Comparison of ENCODE assay signal across 8 mouse cellular contexts in genomic region chr15:10715139-10715505, GRCm38 (mm10). TPM values are rescaled to one million over a fixed set of nuclear protein-coding genes. Genes with fewer than 3 reads are reported as not detected.
DNase-seq lines count a peak whose midpoint lies in the region; ATAC-seq lines count a peak whose summit lies in the region.

No protein-coding gene starts in this region.

- H3K27me3 ChIP-seq in heart, embryonic 10.5 days (ENCODE audit: insufficient read depth, poor library complexity, severe bottlenecking), result peaks cover 29% of the 10 kb centered on the region; the same call in 1 of the 2 replicates
- H3K27me3 ChIP-seq in splenic B cell, adult 2 months (ENCODE audit: control insufficient read depth, insufficient read depth, low read length, poor library complexity, severe bottlenecking), result no peaks in the 10 kb centered on the region; the same call in 1 of the 2 replicates

- peak; percentile 56 for DNase-seq in ES-CJ7 (ENCODE audit: low read depth, low spot score)
- DNase-seq in adrenal gland, postnatal 25 days, result peak; percentile 46
- DNase-seq in heart, embryonic 10.5 days (ENCODE audit: low spot score), result no peak
- DNase-seq in kidney, postnatal 10 days, result peak; percentile 74
- peak; percentile 64 for DNase-seq in lung, postnatal 36 days
- DNase-seq in splenic B cell, adult 2 months (ENCODE audit: low read depth, low spot score), result peak; percentile 3
- no peak for DNase-seq in natural killer cell, adult 2 months (ENCODE audit: low spot score in 2 of 2)

- peak overlapping the region; percentile 89 for H3K27ac ChIP-seq in heart, embryonic 10.5 days

- WGBS in heart, embryonic 10.5 days, result under 1% methylated on average over 10 of the region's 10 CpGs

- no peak for ATAC-seq in inflammation-experienced regulatory T-cells, adult 6 months

- H3K9me3 ChIP-seq in heart, embryonic 10.5 days, result 0 out of 2 replicates have a peak, but pooled peaks cover 3% of the 10 kb centered on the region

- peaks cover 3% of the 10 kb centered on the region; the same call in 1 of the 2 replicates for H3K36me3 ChIP-seq in heart, embryonic 10.5 days
- H3K36me3 ChIP-seq in splenic B cell, adult 2 months (ENCODE audit: control insufficient read depth, insufficient read depth, low read length, poor library complexity, severe bottlenecking), result no peaks in the 10 kb centered on the region

- H3K4me3 ChIP-seq in heart, embryonic 10.5 days, result peak overlapping the region; percentile 74

- peaks cover 12% of the 10 kb centered on the region; the same call in 1 of the 2 replicates for H3K4me1 ChIP-seq in heart, embryonic 10.5 days

RNA-seq across cellular contexts. Expression of gene Rai14, which starts 0.7 kb away (rescaled TPM):
- 23.6 and 25.7 TPM in 2 replicates for total RNA-seq in adrenal gland, postnatal 25 days (2021)
- polyA plus RNA-seq in heart, embryonic 10.5 days (2016; fragmentation: Nextera tagmentation; extraction: Ambion mirVana), result 24.9 and 34.4 TPM in 2 replicates
- 1 to 10 TPM in 2 of 3 experiments, under 1 TPM in 1; 0.56 to 6.8 (median 1.9) TPM for polyA plus RNA-seq in inflammation-experienced regulatory T-cells, adult 6 months (2017; shearing (Covaris generic))

Comparison
In these comparisons a context has a peak if more than half of its experiments do, and no peak if none do; other contexts are left out.
1. DNase-seq: peak in ES-CJ7 (single experiment), adrenal gland, postnatal 25 days (single experiment), kidney, postnatal 10 days (single experiment), lung, postnatal 36 days (single experiment) and splenic B cell, adult 2 months (single experiment); none in heart, embryonic 10.5 days (single experiment) and natural killer cell, adult 2 months (0 of 2).